Mouse (Mus musculus): ENCODE data around the gene Myo1d. TPM values are rescaled to one million over a fixed set of nuclear protein-coding genes. Genes with fewer than 3 reads are reported as not detected.
"Not testable (repeated sequence)": the region's sequence is repeated elsewhere in the genome, so short reads cannot be mapped to it uniquely, and the experiment has no call there.

Gene Myo1d
- total RNA-seq, 2 experiments from 2014 or later, result 74.0 to 87.7 TPM

DNA sequence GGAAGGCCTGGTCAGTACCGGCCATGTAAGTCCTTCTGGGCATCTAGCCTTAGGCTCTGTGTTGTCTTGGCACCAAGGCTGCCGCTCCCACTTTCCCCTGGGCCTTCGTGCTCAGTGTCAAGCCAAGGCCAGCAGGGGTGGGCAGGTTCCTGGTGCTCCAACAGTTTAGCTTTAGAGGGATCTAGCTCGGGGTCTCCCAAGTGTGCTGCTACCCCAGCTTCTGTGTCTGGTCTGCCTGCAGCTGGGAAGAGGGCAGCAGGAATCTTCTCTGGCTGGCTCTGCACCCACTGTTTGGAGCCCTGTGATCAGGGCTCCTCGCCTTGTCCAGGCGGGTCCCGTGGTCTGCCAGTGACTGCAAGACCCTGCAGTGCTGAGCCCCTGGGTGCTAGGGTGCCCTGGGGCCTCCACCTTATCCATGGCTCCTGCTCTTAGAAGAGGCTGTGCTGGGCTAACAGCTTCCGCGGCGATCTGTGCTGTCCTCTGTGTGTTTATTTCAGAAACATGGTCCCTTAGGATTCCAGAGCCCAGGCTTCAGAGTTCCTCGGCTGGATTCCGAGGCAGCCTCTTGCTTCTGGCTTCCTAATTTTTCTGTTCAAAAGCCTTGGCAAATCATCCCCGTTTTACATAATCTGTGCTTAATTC, 298.3 kb downstream of the Myo1d start:
- DNase-seq, result no peak

DNA sequence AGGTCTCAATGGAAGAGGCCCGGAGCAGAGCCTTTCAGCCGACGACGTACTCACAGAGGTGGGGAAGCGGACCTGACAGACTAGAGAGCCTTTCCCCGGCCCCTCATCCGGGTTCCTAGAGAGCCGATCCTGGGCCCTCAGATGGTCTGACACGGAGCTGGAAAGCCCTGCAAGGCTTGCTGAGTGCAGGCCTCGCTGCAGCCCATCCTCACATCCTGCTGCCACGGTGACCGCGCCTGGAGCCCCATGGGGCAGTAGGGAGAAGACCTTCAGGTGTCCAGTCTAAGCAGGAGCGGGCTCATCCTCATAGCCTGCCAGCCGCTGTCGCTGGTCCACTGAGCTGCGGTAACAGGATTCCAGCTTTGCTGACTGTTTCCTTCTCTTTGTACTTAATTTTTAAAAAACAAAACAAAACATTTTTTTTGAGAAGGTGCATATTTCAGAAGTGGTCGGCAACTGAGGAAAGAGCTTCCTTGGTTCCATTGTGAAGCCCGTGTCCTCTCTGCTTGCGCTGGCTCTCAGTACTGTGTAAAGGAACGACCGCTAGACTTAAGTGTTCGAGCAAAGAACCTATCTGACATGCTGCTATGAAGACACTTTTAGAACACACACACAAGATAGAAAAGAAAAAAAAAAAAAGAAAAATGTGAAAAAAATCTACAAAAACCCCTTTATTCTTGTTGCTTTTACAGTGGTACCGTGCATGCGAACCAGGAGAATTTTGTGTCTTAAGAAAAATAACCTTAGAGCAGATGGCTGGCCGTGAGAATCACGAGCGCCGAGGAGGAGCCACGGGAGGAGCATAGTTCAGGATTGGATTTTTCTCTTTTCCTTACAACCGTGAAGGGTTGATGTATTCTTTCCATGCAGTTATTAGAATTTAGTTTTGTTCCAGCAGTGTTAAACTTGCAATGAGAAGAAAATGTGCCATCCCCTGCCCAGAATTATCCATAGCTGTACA, 299.6 kb downstream of the Myo1d start:
- DNase-seq, result no peak

DNA sequence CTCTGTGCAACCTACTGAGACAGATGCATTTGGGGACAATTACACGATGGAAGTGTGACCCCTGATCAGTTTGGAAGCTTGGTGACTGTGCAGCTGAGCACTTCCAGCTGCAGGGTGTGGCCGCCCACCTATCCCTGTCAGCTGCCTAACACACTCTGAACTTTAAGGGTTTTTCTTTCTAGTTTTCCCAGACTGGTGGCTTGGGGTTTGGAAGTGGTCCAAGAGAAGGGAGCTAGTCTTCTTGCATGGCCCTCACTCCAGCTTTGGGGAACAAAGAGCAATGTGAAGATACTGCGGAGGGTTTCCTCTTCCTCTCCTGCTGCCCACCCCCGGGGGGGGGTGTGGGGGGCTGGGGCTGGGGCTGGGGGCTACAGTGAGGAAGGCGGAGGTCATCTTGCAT, 300.4 kb downstream of the Myo1d start:
- DNase-seq, result no peak

DNA sequence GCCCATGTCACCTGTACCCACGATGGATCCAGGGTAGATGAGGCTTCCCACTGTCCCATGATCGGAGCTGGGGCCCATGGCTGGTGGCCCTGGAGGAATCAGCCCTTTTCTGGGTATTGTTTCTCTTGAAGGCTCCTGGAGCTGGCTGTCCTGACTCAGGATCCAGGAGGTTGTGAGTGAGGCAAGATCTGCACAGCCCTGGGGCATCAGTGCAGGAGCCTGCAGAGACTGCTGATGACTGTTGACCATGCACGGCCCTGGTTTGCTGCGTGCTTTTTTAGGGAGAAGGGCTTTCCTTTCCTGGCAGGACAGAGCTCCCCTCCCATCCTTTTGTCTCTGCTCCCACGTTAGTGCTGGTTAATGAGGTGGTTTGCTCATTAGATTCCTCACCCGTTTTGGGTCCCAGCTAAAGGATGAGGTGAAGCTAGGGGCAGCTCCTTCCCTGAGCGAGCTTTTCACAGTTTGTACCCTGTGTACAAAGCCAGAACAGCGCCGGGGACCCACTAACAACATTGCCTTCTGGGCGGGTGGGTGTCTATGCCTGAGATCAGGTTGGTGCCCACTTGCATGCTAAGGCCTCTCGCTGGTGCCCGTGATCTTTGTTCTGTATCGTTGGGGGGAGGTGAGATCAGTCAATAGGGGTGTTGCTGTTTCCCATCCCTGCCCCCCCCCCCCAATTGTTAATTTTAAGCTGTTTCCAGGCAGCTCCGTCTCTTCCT, 301.0 kb downstream of the Myo1d start:
- DNase-seq, result no peak

DNA sequence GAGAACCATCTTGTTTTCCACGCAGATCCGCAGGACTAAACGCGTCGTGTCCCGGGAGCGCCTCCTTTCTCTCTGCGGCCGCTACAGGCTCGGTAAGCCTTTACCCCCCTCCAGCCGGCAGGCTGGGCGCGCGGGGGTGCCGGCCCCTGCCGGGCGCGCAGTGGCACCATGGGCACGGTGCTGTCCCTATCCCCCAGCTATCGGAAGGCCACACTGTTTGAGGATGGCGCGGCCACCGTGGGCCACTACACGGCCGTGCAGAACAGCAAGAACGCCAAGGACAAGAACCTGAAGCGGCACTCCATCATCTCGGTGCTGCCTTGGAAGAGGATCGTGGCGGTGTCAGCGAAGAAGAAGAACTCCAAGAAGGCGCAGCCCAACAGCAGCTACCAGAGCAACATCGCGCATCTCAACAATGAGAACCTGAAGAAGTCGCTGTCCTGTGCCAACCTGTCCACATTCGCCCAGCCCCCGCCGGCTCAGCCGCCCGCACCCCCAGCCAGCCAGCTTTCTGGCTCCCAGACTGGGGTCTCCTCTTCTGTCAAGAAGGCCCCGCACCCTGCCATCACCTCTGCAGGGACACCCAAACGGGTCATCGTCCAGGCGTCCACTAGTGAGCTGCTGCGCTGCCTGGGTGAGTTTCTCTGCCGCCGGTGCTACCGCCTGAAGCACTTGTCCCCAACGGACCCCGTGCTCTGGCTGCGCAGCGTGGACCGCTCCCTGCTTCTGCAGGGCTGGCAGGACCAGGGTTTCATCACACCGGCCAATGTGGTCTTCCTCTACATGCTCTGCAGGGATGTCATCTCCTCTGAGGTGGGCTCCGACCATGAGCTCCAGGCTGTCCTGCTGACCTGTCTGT, 302.3 kb downstream of the Myo1d start:
- DNase-seq, result peak in 1 of 2 experiments; percentile 39

DNA sequence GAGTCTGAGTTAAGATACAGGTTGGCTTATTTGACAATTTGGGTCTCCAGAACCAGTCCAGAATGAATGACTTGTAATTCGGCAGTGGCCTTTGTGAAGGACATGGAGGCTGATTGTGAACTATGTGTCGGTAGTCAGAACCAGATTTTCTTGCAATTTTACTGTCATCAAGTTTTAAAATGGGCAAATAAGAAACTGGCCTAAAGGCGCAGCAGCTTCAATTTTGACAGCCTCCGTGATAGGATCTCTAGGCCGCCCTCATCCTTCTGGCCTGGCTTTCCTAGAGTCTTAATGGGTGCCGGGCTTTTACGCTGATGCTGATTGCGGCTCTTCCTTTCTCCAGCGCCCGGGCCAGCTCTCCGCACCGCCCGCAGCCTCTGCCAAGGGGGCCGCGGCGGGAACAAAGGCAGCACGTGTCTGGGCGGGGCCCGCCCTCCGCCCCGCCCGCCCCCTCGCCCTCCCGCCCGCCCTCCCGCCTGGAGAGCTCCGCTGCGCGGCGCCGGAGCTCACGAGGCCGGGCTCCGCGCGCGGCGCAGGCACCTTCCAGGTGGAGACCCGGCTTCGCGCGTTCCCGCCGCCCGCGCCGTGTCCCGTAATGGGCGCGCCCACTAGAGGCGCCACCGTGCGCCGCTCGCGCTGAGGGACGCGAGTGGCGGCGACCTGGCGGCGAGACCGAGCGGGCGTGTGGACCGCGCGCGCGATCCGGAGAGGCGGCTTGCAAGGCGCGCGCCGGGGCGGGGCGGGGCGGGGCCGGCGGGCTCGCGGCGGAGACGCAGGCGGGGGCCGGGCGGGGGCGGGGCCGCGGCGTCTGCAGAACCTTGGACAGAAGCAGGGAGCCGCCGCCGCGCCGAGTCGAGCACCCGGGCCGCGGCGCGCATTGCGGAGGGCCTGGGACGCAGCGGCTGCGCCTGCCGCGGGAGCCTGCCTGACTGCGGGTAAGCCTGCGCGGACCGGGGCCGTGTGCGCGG, 303.3 kb downstream of the Myo1d start, which contains the start of gene Cdk5r1:
Gene Cdk5r1, plus strand, starts transcription at position 802 of the 968 bp plus-strand sequence.
- peak; percentile 84 to 91 for DNase-seq

DNA sequence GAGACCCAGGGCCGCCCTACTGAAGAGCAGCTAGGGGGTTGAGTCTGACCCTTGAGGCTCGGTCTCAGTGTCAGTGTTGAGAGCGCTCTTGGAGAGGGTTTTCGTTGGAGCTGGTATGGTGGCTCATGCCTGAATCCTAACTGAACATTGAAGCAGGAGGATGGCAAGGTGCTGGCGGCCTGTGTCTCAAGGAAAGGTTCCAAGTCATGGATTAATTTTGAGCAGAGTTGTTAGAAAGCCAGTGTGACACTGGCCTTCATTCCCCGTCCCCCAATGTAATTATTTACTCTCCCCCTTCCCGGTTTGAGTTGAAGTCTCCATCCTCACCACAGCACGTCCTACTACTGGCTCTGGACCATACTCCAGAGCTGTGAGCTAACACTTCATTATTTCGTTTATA, 304.3 kb downstream of the Myo1d start:
- DNase-seq, result no peak

DNA sequence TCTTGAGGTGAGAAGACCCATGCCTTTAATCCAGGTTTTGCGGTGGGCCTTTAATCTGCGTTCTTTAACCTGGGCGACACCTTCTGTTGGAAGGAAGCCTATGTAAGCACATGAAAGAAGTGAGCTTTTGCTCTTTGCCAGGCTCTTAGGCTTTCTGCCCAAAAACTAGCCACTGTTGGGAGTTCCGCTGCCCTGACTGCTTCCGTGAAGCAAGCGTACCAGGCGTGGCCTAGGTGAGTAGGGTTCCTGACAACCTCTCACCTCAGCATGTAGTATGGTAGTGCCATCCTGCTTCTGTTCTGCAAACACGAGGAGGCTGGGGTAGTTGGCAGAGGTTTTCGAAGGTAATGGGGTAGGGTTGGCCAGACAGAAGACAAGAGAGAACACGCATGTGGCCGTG, 305.0 kb downstream of the Myo1d start:
- DNase-seq, result no peak

DNA sequence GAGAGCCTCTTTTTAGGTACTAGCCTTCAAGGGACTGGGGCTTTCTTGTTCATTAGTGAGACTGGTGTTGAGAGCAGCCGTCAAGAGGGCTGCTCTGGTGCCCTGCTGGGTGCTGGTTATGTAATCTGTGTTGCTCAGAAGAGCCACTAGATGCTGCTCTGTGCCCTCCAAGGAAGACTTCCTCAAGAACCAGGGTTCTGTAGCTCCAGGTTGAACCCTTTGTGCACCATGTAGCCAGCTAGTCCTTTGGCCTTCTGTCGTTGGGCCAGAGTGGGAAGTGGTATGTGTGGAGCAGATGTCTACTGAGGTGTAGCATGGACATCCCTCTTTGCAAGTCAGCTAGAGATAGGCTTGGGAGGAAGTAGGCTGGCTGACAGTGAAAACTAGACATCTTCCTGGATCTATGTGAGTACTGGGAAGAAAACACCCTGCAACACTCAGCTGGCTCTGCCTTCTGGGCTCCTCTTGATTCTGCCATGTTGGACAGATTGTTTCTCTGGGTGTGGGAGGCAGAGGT, 305.6 kb downstream of the Myo1d start:
- no peak for DNase-seq

DNA sequence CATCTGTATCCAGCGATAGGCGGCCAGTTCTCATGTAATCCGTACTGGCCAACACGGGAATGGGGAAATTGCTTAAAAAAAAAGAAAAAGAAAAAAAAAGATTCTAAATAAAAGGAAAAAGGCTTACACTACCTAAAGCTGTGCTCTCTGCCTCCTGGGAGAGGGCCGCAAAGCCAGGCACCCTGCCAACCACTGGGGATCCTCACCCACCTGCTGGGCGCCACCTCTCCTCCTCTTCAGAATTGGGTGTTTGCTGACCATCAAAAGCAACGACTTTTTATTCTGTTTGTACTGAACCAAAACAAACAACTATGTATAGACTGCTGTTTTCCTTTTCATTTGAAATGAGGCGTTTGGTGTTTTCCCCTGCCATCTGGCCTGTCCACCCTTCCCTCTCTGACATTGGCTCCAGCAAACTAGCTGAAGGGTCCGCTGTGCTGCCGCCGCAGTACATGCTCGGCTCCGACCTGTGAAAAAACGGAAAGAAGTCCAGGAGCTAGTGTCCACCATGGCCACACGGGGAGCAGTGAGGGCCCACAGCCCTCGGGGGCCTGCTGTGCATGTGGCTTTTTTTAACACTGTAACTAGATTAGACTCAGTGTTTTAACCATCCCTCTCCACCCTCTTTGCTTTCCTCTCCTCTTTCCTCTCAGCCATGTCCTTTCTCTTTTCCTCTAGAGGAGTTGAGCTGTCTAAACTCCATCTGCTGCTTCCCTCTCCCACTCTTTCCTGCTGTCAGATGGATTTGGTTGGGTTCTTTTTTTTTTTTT, 307.8 kb downstream of the Myo1d start:
- no peak for DNase-seq

DNA sequence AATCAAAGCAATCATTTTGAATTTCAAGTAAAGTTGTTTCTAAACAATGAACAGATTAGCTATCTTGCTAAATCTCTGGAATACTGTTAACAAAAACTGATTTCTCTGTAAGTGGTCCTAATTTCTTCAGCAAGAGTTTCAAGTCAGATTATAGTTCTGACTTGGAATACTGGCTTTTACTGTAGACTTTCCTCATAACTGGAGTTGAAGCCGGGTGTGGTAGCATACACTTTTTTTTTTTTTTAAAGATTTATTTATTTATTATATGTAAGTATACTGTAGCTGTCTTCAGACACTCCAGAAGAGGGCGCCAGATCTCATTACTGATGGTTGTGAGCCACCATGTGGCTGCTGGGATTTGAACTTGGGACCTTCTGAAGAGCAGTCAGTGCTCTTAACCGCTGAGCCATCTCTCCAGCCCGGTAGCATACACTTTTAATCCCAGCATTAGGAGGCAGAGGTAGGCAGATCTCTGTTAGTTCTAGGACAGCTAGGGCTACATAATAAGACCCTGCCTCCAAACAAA, 316.2 kb downstream of the Myo1d start:
- DNase-seq, result not testable (repeated sequence)

DNA sequence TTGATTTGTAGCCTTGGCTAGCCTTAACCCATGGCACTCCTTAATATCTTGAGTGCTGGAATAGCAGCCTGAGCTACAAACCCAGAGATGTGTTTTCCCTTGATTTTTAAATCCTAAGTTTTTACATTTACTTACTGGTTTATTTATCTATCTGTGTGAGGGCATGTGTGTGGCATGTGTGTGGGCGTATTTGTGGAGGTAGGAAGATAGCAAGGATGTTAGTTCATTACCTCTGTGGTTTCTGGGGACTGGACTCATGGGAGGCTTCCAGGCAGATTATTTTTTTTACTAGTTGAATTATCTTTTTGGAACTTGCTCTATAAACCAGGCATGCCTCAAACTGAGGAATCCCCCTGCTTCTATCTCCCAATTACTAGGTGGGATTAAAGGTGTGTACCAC, 326.6 kb downstream of the Myo1d start:
- DNase-seq, result no peak

DNA sequence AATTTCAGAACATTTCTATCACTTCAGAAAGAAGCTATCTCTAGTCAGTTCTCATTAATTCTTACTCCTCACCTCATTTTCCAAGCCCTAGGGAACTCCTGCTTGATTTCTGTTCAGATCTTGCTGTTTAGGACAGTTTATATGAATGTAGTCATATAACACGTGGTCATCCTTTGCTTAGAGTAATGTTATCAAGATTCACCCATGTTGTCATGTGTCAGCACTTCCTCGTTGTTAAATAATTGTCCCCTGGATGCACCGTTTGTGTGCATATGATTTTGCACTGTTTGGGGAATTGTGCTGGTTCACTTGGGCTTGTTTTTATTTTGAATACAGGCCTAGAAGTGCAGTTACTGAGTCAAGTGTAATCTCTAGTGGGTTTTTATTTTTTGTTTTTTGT, 327.6 kb downstream of the Myo1d start:
- no peak for DNase-seq

DNA sequence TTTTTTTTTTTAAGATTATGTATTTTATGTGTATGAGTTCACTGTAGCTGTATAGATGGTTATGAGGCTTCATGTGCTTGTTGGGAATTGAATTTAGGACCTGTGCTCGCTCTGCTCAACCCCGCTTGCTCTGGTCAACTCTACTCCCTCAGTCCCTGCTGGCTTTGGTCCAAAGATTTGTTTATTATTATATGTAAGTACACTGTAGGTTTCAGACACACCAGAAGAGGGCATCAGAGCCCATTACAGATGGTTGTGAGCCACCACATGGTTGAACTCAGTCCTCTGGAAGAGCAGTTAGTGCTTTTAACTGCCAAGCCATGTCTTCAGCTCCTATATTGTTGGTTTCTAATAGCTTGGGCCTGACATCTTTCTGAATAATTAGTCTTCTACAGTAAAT, 330.0 kb downstream of the Myo1d start:
- no peak for DNase-seq

DNA sequence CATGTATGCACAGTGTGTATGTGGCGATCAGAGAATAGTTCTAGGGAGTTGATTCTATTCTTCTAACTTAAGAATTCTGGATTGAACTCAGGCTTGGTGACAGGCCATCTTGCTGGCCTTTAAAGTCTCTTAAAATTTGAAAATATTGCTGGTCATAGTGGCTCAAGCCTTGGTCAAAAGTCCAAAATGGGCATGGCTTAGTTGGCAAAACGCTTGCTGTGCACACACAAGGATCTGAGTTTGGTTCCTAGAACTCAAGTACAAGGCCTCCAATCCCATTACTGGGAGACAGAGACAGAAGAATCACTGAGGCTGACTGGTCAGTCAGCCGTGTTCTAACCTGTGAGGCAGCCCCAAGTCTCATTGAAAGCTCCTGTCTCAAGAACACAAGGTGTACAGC, 332.9 kb downstream of the Myo1d start:
- DNase-seq, result no peak

Data from adrenal gland, postnatal 36 days (tissue).